Mouse (Mus musculus) embryonic facial prominence, embryonic 13.5 days (tissue): Measurements from ENCODE around the gene Plbd1. TPM values are rescaled to one million over a fixed set of nuclear protein-coding genes. Genes with fewer than 3 reads are reported as not detected.
A peak's percentile ranks its signal among the peaks of the same experiment; 100 is the strongest.

ENCODE experiments used
- ATAC-seq: fragments of 200-750 bp; cut with Nextera tagmentation; 2 replicates; pipeline ENCODE4 v1.8.0; 2017; ENCODE audit warnings: low read depth; ENCODE audit not compliant: insufficient number of reproducible peaks, insufficient read depth, low FRiP score, low TSS enrichment
- H3K27ac ChIP-seq: fragments of 300-500 bp; sonication (generic); 2 replicates; pipeline ENCODE4 v1.5.1; 2015; ENCODE audit warnings: moderate library complexity, mild to moderate bottlenecking, inconsistent platforms
- H3K27me3 ChIP-seq: fragments of 300-500 bp; sonication (generic); 2 replicates; pipeline ENCODE4 v1.6.1; 2015; ENCODE audit warnings: mild to moderate bottlenecking, inconsistent platforms
- H3K36me3 ChIP-seq: fragments of 300-500 bp; sonication (generic); 2 replicates; pipeline ENCODE4 v1.6.1; 2015; ENCODE audit warnings: mild to moderate bottlenecking, inconsistent platforms
- H3K4me1 ChIP-seq: fragments of 300-500 bp; sonication (generic); 2 replicates; pipeline ENCODE4 v1.6.1; 2015; ENCODE audit warnings: inconsistent platforms
- H3K4me2 ChIP-seq: fragments of 300-500 bp; sonication (generic); 2 replicates; pipeline ENCODE4 v1.6.1; 2015; ENCODE audit warnings: moderate library complexity, mild to moderate bottlenecking, inconsistent platforms
- H3K4me3 ChIP-seq: fragments of 300-500 bp; sonication (generic); 2 replicates; pipeline ENCODE4 v1.5.1; 2015; ENCODE audit warnings: mild to moderate bottlenecking, inconsistent platforms
- H3K9ac ChIP-seq: fragments of 300-500 bp; sonication (generic); 2 replicates; pipeline ENCODE4 v1.6.1; 2015; ENCODE audit warnings: mild to moderate bottlenecking, inconsistent platforms
- H3K9me3 ChIP-seq: fragments of 300-500 bp; sonication (generic); 2 replicates; pipeline ENCODE4 v1.6.1; 2016; ENCODE audit warnings: inconsistent platforms
- WGBS: fragments of 180-500 bp; shearing (Covaris S2); methylation state at CpG from one replicate; pipeline ENCODE4 v1.1.7; 2015; ENCODE audit warnings: mixed read lengths; 5-methylcytosine and 5-hydroxymethylcytosine counted together
- polyA plus RNA-seq: library from polyadenylated mRNA; unstranded; fragments of >200 nt; fragmentation: Nextera tagmentation; extraction: Ambion mirVana; gene quantifications from 2 replicates; pipeline ENCODE4 v1.2.1, GENCODE M21; 2015

The Plbd1 gene
- polyA plus RNA-seq, 1 experiment from 2014 or later = 9.9 TPM

DNA sequence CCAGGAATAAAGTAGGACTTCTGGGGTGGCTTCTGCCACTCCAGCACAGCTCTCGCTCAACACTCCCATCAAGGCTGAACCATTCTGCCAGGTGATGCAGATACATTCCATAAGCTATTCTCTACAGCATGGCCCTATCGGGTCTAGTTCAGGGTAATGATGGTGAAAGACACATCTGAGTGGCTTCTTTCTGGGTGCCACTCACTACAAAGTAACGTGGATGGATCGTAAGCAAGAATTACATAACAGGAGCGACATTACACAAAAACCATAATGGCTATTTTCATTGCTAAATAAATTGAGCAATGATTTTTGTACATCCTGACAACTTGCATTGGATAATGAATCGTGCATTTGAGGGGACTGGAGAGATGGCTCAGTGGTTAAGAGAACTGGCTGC, 13.2 kb upstream of the Plbd1 start:
- ATAC-seq = no peak
- Histone ChIP-seq H3K4me2 (no peak overlapping the region), H3K27me3 (no peaks in the 10 kb centered on the region)

DNA sequence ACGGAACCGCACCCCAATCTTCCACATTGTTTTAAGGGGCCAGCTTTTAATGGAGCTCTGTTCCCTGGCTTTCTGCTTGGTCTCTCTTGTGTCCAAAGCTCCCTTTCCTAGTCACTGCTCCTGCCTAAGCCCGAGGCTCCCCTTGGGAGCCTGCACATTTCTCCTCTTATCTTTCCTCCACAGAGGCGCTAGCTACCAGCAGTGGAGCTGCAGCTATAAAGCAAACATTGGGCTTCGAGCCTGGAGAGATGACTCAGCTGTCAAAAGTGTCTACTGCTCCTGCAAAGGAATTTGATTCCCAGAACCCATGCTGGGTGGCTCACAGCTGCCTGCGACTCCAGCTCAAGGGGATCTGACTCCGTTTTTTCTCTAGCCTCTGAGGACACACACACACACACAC, 10.7 kb upstream of the Plbd1 start:
- 59% methylated on average over 7 of the region's 7 CpGs for WGBS
- Histone ChIP-seq H3K4me2 (no peak overlapping the region), H3K27me3 (no peaks in the 10 kb centered on the region), H3K4me3 (no peak overlapping the region), H3K27ac (0 out of 2 replicates have a peak overlapping the region, but pooled peaks have one; percentile 23), H3K9ac (no peak overlapping the region), H3K36me3 (no peaks in the 10 kb centered on the region), H3K9me3 (0 out of 2 replicates have a peak, but pooled peaks cover 5% of the 10 kb centered on the region), H3K4me1 (no peaks in the 10 kb centered on the region)
- no peak for ATAC-seq

More for the DNA sequence above, 13.2 kb upstream of the Plbd1 start:
- Histone ChIP-seq H3K4me3 (no peak overlapping the region), H3K9ac (no peak overlapping the region), H3K27ac (no peak overlapping the region), H3K4me1 (no peaks in the 10 kb centered on the region), H3K36me3 (no peaks in the 10 kb centered on the region), H3K9me3 (0 out of 2 replicates have a peak, but pooled peaks cover 7% of the 10 kb centered on the region)
- WGBS = 90% methylated on average over 6 of the region's 6 CpGs

DNA sequence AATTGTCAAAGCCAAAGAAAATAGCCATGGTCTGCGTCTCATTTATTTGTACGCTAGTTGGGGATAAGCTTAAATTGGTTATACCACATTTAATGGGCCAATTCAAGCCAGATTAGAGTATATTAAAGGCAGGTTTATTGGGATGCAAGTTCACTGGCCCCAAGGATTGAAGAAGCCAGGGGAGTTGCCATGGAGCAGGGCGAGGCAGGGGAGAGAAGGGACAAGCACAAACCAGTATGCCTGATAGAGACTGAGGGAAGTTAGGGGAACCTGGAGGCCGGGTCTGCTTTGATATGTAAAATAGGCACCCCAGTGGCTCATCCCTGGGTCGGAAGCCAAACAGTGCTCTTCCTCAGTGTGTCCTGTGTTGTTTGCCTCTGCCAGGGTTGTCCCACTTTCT, 7.5 kb upstream of the Plbd1 start:
- Histone ChIP-seq H3K9ac (no peak overlapping the region), H3K9me3 (0 out of 2 replicates have a peak, but pooled peaks cover 5% of the 10 kb centered on the region), H3K27ac (no peak overlapping the region), H3K4me2 (no peak overlapping the region), H3K4me1 (no peaks in the 10 kb centered on the region), H3K27me3 (no peaks in the 10 kb centered on the region), H3K36me3 (no peaks in the 10 kb centered on the region), H3K4me3 (no peak overlapping the region)
- WGBS = 39% methylated on average over 5 of the region's 5 CpGs
- ATAC-seq = no peak

DNA sequence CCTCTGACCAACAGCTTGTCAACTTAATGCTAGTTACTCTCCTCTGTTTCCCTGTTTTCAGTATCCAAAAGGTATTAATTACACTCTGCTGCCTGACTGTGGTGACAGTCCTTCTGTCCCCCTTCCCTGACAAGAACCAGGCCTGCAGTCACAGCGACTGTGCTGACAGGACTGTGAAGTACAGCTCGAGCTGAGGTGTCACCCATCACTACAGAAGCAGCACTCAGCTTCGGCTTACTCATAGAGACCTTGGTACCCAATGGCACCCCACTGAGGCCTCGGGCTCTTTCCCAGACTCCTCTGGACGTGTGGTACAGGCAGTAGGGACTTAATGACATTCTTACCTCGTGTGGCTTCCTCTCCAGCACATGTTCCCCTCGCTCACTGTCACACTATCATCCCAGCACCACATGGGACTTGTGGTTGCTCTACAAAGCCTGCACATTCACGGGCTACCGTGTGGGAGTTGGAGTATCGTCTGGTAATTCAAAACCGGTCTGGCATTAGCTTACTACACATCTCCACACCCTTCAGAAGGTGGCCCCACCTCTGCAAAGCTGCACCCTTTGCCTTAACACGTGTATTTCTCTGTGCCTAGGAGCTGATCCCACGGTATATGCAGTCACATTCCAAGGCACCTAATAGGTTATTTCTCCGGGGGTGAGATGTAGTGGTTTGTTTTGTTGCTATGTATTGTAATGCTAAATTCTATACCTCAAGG, 6.7 kb upstream of the Plbd1 start:
- H3K4me3 ChIP-seq = no peak overlapping the region
- 43% methylated on average over 14 of the region's 14 CpGs for WGBS
- H3K9ac ChIP-seq = no peak overlapping the region
- H3K27ac ChIP-seq = no peak overlapping the region
- H3K27me3 ChIP-seq = peaks cover 7% of the 10 kb centered on the region
- peak; percentile 15; the same call in 1 of the 2 replicates for ATAC-seq
- no peak overlapping the region for H3K4me2 ChIP-seq
- H3K4me1 ChIP-seq = no peaks in the 10 kb centered on the region
- H3K9me3 ChIP-seq = no peaks in the 10 kb centered on the region
- H3K36me3 ChIP-seq = no peaks in the 10 kb centered on the region

DNA sequence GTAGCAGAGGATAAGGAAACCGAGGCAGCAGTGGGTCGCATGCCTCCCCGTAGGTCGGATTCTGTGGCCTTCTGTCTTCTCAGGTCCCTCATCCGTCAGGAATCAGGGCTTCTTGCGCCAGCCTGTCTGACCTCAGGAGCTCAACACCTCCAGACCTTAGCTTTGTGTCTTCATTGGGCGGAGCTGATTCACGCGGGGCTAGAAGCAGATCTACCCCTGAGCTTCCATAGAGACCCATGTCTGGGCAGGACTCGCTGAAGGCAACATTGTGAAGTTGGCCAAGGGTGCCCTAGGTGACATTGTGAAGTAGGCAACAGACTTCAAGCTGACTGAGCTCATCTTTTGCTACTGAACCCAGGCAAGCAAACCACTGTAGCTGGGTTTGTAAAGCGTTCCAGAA, 335 bp upstream of the Plbd1 start:
- peaks cover 13% of the 10 kb centered on the region for H3K4me1 ChIP-seq
- no peak overlapping the region for H3K27ac ChIP-seq
- peaks cover 42% of the 10 kb centered on the region for H3K27me3 ChIP-seq
- H3K9ac ChIP-seq = peak overlapping the region; percentile 69
- peak overlapping the region; percentile 84 for H3K4me2 ChIP-seq
- no peaks in the 10 kb centered on the region for H3K36me3 ChIP-seq
- no peaks in the 10 kb centered on the region for H3K9me3 ChIP-seq
- WGBS = 22% methylated on average over 11 of the region's 11 CpGs
- no peak for ATAC-seq
- H3K4me3 ChIP-seq = peak overlapping the region; percentile 49

DNA sequence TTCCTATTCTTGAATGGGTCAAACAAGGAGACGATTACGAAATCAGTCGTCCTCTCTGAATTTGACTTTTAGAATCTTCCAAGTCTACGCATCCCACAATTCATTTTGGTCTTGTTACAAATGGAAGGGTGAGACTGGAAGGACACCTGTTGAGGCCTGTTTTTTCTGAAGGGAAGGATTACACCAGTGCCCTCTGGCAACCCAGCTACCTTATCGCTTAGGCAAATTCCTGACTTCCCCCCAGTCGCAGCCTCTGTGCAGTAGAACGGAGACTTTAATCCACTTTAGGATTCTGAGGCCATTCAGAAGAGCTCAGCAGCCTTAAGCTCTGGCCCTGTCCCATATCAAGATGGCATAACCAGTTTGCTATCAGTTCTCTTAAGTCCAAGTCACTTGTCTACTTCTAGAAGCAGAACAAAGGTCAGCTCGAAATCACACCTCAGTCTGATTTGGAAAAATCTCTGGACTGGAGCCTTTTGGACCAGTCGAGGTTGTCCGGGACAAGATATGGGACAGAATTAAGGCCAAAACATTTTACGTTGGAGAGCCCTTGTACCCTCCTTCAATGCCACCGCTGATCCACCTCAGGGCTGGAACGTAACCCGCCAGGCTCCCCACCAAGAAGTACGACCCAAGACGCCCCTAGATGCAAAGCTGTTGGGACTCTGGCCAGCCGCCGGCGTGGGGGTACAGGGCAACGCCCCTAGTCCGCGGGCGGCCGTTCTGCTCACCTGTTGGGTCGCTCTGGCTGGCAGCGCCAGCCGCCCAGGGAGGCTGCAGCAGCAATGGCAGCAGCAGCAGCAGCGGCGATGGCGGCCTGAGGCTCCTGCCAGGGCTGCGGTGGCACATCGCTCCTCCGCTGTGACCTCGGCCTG, 660 bp downstream of the Plbd1 start:
- Histone ChIP-seq H3K4me3 (peak overlapping the region; percentile 49), H3K4me1 (peaks cover 16% of the 10 kb centered on the region), H3K27me3 (peaks cover 42% of the 10 kb centered on the region), H3K27ac (no peak overlapping the region), H3K36me3 (no peaks in the 10 kb centered on the region), H3K9ac (peak overlapping the region; percentile 69), H3K9me3 (no peaks in the 10 kb centered on the region), H3K4me2 (peak overlapping the region; percentile 84)
- 11% methylated on average over 34 of the region's 34 CpGs for WGBS
- no peak for ATAC-seq

DNA sequence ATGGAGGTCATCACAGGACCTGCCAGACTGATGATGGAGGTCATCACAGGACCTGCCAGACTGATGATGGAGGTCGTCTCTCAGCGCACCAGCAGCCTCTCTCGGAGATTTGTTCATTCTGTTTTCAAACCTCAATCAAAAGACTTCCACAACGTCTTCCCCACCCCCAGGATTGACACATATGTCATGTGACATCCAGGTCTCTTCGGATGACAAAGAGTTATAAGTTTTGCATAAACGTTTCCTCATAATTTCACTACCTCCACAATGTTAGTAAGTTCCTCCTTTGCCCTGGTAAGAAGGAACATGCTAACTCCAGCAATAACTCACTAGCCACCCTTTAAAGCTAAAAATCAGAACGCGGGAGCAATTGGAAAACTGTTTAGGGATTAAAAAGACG, 2.5 kb downstream of the Plbd1 start:
- H3K27me3 ChIP-seq = peaks cover 42% of the 10 kb centered on the region
- no peak overlapping the region for H3K4me3 ChIP-seq
- no peaks in the 10 kb centered on the region for H3K9me3 ChIP-seq
- peaks cover 18% of the 10 kb centered on the region for H3K4me1 ChIP-seq
- H3K36me3 ChIP-seq = no peaks in the 10 kb centered on the region
- whole genome bisulfite sequencing = 91% methylated on average over 9 of the region's 9 CpGs
- H3K4me2 ChIP-seq = no peak overlapping the region
- no peak overlapping the region for H3K9ac ChIP-seq
- no peak for ATAC-seq
- no peak overlapping the region for H3K27ac ChIP-seq

DNA sequence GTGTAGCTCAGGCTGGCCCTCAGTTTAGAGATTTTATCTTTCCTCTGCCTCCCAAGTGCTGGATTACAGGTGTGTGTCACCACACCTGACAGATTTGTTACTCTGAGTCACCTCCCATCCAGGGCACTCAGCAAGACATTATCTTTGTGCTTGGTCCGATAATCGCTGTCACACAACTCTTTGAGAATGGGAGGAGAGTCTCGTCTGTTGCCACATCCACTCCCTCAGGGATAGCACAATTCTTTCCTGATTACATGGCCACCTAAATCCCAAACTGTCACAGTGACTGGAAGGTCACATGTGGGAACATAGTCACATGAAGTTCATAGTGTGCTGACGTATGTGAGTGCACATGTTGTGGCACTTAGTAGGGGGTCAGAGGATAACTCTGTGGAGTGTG, 3.4 kb downstream of the Plbd1 start:
- 80% methylated on average over 4 of the region's 4 CpGs for WGBS
- Histone ChIP-seq H3K27me3 (peaks cover 34% of the 10 kb centered on the region), H3K9me3 (no peaks in the 10 kb centered on the region), H3K27ac (no peak overlapping the region), H3K4me3 (no peak overlapping the region), H3K4me2 (no peak overlapping the region), H3K9ac (no peak overlapping the region), H3K36me3 (no peaks in the 10 kb centered on the region), H3K4me1 (peaks cover 18% of the 10 kb centered on the region)
- no peak for ATAC-seq

DNA sequence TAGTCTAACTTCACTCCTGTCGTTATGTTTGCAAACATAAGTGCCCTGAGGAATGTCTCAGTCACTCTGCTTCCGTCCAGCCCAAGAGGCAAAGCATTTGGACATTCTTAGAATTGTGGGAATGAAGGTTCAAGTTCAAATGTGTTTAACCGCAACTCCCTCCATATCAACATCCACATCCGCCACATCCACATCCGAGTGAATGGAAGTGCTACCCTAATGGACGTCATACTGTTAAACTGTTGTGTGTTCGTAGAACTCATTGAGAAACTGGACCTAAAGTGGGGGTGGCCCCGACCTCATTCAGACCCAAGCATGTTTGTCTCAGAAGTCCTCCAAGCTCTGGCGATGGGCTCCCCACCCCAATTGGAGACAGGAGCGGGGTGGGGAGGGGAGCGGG, 5.9 kb downstream of the Plbd1 start:
- Histone ChIP-seq H3K9me3 (no peaks in the 10 kb centered on the region), H3K4me1 (0 out of 2 replicates have a peak, but pooled peaks cover 6% of the 10 kb centered on the region), H3K4me3 (no peak overlapping the region), H3K4me2 (peak overlapping the region; percentile 38), H3K9ac (no peak overlapping the region), H3K27ac (no peak overlapping the region), H3K36me3 (no peaks in the 10 kb centered on the region), H3K27me3 (peaks cover 11% of the 10 kb centered on the region)
- no peak for ATAC-seq
- WGBS = 71% methylated on average over 11 of the region's 11 CpGs

DNA sequence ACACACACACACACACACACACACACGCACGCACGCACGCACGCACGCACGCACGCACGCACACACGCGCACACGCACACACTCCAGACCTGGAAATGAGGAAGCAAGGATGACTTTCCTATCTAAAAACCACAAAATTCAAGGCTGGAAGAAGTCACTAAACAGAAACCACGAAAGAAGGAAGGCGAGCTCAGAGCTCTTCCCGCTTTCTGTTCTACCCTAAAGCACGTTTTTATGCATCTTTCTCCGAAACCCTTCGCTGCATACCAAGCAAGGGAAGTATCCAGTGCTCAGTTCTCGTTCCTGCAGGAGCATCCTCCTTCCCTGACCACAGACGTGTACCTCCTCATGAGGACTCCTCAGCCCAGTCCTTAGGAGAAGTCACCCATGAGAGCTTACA, 7.3 kb downstream of the Plbd1 start:
- no peaks in the 10 kb centered on the region for H3K27me3 ChIP-seq
- WGBS = 94% methylated on average over 20 of the region's 20 CpGs

DNA sequence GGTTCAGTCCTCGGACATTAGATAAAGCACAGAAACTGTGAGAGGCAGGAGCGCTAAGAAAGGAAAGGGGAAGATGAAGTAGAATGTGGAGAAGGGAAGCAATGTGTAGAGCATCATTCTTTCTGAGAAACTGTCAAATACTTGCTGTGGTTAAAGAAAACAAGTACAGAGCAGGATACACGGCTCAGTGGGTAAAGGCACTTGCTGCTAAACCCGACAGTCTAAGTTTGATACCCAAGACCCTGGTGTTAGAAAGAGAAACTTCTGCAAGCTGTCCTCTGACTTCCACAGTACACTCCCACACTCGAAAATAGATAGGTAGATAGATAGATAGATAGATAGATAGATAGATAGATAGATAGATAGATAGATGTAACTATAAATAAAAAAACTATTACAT, 8.4 kb downstream of the Plbd1 start:
- Histone ChIP-seq H3K27me3 (no peaks in the 10 kb centered on the region), H3K36me3 (no peaks in the 10 kb centered on the region), H3K9ac (no peak overlapping the region), H3K27ac (no peak overlapping the region), H3K4me3 (no peak overlapping the region), H3K4me1 (0 out of 2 replicates have a peak, but pooled peaks cover 6% of the 10 kb centered on the region), H3K4me2 (no peak overlapping the region), H3K9me3 (no peaks in the 10 kb centered on the region)
- WGBS = 67% methylated on average over 5 of the region's 5 CpGs
- no peak for ATAC-seq

More for the DNA sequence above, 7.3 kb downstream of the Plbd1 start:
- H3K4me1 ChIP-seq = 0 out of 2 replicates have a peak, but pooled peaks cover 6% of the 10 kb centered on the region
- H3K4me2 ChIP-seq = no peak overlapping the region
- H3K9ac ChIP-seq = no peak overlapping the region
- no peaks in the 10 kb centered on the region for H3K36me3 ChIP-seq
- ATAC-seq = no peak
- no peak overlapping the region for H3K4me3 ChIP-seq
- no peaks in the 10 kb centered on the region for H3K9me3 ChIP-seq
- no peak overlapping the region for H3K27ac ChIP-seq
